Mouse (Mus musculus): ENCODE measurements around the gene Cfap100.

Cfap100 gene

GRCm38 (mm10) chr6:90428380-90428974 is at the start of gene Cfap100:
Gene Cfap100 (minus strand): TSS chr6:90428797.
- peak; percentile 5 for DNase-seq (ENCODE audit: low read depth)

GRCm38 (mm10) chr6:90476941-90477518 is 48.4 kb upstream of the Cfap100 start:
- DNase-seq (ENCODE audit: low read depth), result no peak

GRCm38 (mm10) chr6:90475854-90476212 is 47.2 kb upstream of the Cfap100 start:
- no peak for DNase-seq (ENCODE audit: low read depth)

DNA sequence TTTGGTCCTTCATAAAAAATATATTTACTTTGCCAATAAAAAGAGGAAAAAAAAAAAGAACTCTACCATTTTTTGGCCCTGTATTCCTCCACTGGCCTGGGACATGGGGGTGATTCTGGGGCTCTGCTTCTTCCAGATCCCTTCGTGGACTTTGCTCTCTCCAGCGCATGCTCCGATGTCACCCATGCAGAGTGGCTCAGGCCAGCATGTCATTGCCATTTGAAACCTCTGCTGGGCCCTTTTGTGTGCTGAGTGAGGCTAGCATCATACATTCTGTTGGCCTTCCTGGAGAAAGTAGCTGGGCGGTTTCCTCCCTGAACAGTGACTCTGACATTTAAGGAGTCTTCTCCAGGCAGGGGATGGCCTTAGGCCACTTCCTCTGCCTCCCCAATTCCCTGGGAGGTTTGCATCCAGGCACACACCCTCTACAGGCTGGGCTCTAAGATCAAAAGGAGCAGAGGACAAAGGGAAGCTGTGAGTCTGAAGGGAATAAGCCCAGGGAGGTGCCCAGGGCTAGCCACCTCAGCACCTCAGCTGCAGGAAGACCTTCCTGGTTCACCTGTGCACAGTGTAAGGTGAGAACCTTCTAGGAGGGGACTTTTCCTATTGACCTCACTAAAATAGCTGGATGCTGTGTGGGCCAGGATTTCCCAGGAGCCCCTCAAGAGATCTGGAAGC is 46.7 kb upstream of the Cfap100 start:
- DNase-seq (ENCODE audit: low read depth), result no peak

DNA sequence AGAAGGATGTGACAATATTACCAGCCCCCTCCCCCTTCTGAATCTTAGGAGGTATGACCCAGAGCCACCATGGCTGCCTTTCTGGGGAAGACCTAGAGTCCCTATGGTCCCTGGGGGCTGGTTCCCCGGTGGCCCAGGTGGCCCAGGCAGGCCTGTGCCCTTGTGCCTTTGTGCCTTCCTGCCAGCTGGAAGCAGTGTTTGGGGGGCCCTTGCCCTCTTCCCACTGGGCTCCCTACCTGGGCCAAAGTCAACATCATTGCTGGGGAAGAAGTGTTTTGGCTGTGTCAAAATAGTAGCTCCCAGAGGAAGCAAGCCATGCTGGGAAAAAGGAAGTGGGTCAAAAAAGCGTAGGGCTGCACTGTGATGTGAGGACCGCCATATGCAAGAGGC is 45.8 kb upstream of the Cfap100 start:
- DNase-seq (ENCODE audit: low read depth), result no peak

- no peak for DNase-seq (ENCODE audit: low read depth)
Observed at GRCm38 (mm10) chr6:90473630-90474360, 45.2 kb upstream of the Cfap100 start.

- DNase-seq (ENCODE audit: low read depth), result no peak
Observed at GRCm38 (mm10) chr6:90472697-90473096, 44.1 kb upstream of the Cfap100 start.

DNA sequence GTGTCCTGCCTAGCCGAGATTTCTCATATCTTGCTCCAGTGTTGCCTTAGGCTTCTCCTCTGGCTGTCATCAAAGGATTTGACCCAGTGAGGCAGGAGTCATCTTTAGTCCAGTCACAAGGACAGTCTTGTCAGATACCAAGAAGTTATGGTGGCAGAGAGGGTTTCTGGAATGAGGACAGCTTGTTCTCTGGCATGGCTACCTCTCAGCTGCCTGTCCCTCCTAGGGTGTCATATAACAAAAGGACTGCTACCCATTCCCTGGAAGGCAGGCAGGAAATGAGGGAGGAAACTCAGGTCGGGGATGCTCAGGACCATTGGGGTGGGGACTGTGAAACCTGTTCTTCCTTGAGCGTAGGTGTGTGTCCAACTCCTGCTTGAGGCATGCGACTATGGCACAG is 43.5 kb upstream of the Cfap100 start:
- DNase-seq (ENCODE audit: low read depth), result no peak

DNA sequence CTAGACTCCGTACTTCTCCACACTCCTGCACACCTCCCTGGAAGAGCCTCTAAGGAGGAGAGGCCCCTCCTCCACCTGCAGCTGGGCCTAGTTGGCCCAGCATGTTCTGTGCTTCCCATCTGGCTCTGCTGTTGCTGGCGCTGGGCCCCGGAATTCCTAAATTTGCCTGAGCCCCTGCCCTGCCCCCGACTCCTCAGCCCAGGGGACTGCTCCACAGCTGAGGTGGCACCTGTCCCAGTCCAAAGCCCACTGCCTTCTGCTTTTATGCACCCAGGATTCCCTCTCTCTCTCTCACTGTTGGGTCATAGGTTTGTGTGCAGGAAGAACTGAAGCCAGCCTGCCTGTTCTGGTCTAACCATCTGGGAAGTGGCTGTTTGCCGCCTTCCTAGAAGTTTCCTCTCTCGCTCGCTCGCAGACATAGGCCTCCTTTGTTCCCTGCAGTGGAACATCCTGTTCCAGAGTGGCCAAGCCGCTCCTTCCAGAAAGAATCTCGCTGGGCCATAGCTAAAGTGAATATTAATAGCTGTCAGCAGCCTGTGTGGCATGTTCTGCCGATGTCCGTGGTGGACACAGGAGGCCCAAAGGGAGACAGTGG is 42.4 kb upstream of the Cfap100 start:
- no peak for DNase-seq (ENCODE audit: low read depth)

DNA sequence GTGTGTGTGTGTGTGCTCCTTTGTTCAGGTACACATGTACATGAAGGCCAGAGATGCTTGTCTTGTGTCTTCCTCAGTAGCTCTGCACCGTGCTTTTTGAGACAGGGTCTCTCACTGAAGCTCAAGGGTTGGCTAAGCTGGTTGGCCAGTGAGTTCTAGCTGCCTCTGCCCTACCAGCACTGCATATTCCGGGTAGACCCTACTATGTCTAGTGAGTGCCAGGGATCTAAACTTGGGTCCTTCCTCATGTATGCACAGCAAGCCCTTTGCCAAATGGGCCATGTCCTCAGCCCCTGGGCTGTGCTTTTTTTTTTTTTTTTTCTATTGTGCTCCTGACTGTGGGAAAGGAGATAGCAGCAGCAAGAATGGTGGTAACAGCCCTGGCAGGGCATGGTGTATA is 41.7 kb upstream of the Cfap100 start:
- no peak for DNase-seq (ENCODE audit: low read depth)

DNA sequence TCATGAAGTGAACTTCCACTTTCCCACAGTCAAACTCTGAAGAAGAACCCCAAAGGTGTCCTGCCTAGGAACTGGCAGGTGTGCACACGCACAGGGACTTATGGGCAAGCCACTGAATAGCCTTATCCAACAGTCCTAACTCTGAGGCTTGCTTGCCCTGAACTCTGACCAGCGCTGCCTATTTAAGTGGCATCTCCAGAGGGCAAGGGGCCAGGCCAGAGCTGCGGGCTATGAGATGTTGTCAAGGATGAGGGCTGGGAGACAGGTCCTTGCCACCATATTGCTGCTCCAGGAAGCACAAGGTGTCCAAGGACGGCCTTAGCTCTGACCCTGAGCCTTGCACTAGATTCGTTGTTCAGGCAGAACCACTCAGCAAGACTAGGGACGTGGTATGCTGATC is 40.4 kb upstream of the Cfap100 start:
- no peak for DNase-seq (ENCODE audit: low read depth)

DNA sequence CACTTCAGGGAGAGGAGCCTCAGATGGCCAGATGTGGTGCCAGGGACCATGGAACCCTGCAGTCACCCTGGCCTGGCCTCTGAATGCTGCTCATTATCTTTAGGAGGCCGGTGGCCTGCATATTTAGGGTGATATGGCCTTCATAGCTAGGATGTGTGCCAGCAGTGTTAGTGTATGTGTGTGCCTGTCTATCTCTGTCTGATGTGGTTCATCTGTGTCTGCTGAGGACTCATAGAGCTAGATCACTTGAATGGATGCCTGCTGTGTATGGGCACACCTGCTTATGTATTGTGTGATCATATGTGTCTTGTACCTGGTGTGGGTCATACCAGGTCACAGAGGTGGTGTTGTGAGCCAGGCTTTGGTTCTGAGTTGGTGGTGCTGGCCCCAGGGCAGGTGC is 39.6 kb upstream of the Cfap100 start:
- DNase-seq (ENCODE audit: low read depth), result no peak

DNA sequence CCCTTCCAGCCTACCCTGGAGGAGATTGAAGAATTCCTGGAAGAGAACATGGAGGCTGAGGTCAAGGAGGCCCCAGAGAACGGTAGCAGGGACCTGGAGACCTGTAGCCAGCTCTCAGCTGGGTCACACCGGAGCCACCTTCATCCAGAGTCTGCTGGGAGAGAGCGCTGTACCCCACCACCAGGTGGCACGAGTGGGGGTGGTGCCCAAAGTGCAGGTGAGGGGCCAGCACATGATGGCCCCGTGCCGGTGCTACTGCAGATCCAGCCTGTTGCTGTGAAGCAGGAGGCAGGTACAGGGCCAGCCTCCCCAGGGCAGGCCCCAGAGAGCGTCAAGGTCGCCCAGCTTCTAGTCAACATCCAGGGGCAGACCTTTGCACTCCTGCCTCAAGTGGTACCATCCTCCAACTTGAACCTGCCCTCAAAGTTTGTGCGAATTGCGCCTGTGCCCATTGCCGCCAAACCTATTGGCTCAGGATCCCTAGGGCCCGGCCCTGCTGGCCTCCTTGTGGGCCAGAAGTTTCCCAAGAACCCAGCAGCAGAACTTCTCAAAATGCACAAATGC is 38.3 kb upstream of the Cfap100 start:
- DNase-seq (ENCODE audit: low read depth), result no peak

- DNase-seq (ENCODE audit: low read depth), result no peak
Observed at GRCm38 (mm10) chr6:90466079-90466478, 37.5 kb upstream of the Cfap100 start.

DNA sequence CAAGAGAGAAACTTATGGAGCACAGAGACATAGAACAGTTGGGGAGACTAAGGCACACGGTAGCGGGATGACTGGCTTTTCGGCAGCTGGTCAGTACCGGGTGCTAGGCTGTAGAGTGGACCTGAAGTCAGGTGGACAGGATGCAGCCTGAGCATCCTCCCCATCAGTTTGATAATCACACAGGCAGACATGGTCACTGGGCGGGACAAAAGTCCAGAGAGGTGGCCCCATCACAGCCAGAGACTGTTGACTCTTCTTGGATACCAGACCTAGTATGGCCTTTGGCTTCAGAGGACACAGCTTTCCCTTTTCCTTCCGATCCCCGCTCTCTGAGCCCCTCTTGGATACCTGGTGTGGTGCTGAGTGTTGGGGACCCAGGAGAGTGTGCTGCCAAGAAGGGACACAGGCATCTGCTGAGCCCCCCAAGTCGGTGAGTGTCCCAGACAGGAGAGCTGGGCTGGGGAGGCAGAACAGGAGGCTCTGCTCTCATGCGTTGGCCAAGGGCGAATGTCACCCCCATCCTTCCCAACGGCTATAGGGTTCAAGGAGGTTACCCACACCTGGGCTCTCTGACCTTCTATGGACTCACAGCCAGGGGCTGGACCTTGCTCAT is 36.5 kb upstream of the Cfap100 start:
- no peak for DNase-seq (ENCODE audit: low read depth)

GRCm38 (mm10) chr6:90463890-90464421 is 35.4 kb upstream of the Cfap100 start:
- DNase-seq (ENCODE audit: low read depth), result no peak

DNA sequence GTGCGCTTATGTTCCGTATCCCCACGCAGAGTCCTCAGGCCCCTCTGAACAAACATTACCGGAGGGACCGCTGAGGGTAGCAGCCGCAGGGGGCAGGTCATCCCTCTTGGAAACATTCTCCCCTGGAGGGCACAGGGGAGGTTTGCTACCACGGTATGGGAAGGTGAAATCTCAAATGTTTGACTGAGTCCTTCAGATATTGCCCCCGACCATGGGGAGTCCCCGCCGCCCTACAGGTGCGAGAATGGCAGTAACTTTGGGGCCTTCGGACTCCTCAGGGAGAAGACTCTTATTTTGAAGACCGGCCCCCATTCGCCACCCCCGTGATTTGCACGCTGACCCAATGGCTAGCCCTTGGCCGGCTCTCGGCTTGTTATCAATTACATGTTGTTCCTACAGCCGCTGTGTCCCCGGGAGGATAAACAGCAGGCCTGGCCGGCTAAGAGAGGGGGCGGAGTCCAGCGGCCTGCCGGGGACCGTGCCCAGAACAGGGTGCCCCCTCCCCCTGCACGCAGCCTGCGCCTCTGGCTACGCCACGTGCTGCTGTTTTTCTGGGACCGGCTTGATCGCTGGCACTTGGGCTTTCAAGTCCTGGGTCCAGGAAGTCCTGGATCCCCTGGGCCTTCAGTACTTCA is 34.7 kb upstream of the Cfap100 start:
- no peak for DNase-seq (ENCODE audit: low read depth)

DNA sequence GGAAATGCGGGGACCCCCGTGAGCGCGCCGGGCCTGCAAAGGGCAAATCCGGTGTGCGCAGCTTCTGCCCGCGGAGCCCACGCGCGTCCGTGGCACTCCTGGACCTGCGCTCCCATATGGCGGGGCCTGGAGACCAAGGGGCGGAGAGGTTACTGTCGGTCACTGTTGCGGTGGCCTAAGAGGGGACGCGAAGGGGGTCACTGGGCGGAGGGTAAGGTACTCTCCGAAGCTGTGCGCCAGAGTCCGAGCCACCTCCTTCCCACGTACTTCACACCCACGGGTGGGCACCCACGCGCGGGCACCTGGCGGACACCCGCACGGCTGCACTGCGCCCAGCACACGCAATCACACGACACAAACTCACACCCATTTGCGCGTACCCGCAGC is 34.2 kb upstream of the Cfap100 start:
- DNase-seq (ENCODE audit: low read depth), result no peak

- no peak for DNase-seq (ENCODE audit: low read depth)
Observed at GRCm38 (mm10) chr6:90462181-90462706, 33.6 kb upstream of the Cfap100 start, which contains the start of gene Klf15. Gene Klf15 (plus strand): TSS chr6:90462576.

- no peak for DNase-seq (ENCODE audit: low read depth)
Observed at GRCm38 (mm10) chr6:90461771-90462170, 33.2 kb upstream of the Cfap100 start.

- DNase-seq (ENCODE audit: low read depth), result no peak
Observed at GRCm38 (mm10) chr6:90461181-90461580, 32.6 kb upstream of the Cfap100 start.

Data from 416B (cell line).